Mouse (Mus musculus): ENCODE data around the gene Mtg2. TPM values are rescaled to one million over a fixed set of nuclear protein-coding genes. Genes with fewer than 3 reads are reported as not detected.

Gene Mtg2
- total RNA-seq, 2 experiments from 2014 or later, result 15.0 to 17.7 TPM

DNA sequence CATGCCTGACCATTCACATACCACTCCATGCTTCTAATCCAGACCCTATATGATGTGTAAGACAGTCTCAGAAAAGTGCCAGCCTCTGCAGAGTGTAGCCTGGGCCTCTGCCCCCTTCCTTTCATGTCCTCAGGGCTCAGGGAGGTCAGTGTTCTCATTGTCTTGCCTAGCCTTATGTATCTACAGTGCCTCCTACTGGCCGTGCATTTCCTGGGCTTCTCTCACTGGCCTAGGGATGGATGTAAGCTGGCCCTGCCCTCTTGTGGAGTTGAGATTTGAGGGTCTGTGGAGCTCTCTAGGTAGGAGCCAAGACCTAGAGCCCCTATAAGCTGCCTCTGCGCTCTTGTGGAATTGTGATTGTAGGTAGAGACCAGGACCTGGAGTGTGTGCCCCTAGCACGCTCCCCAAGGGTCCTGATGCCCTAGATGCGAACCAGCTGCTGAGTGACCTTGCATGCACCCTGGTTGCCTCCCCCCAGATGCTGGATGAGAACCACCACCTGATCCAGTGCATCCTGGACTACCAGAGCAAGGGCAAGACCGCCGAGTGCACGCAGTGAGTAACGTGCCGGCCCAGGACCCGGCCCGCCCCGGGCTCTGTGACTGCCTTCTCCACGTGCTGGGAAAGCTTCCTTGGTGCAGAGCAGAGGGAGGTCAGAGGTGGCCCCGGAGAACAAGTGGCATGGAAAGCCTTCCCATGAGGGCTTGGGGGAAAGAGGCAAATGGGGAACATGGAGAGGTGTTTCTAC, 18.2 kb upstream of the Mtg2 start:
- DNase-seq (ENCODE audit: low spot score in 2 of 2), result peak in 1 of 2 experiments; percentile 34

DNA sequence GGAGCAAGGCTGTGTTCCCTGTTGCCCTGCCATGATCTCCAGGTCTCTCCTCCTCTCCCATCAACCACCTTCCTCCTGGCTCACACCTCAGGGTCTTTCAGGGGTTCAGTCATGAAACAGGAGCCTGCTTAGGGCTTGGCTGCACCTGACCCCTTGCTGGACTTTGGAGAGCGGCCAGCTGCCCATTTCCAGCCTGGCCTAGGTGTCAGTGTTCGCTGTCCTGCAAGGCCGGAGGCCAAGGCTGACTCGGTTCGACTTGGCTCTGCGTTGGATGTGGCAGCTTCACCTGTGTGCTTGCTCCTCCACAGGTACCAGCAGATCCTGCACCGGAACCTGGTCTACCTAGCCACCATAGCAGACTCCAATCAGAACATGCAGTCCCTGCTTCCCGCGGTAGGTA, 17.4 kb upstream of the Mtg2 start:
- no peak for DNase-seq (ENCODE audit: low spot score in 2 of 2)

DNA sequence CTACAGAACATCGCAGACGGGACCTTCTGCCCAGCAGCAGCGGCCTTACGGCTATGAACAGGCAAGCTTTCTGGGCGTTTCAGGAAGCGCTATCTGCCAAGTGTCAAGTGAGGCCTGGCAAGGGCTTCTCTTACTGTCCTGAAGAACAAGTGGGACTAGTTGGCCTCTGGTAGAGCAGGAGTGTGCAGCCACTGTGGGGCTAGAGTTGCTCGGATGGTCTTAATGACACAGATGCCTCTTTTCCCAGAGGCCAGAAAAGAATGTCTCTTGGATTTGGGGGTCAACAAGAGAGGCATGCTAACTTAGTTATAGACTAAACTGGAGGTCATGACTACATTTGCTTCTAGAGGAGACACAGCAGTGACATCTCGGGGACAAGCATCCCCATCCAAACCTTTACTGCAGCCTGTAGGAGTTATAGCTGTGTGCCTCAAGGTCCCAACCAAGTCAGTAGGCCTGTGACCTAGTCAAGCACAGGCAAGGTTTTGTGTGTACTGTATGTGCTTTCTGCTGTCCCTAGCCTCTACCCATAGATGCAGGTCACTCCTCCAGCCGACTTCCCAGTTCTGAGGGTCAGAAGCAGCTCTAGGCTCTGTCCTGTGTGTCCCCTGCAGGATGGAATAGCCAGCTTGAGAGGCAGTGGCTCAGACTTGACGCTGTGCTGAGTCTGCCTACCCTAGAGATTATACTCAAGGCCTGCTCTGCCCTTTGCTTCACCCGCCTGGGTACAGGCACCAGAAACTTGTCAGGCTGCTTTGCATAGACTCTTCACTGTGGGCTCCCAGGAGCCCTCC, 6.9 kb upstream of the Mtg2 start:
- DNase-seq (ENCODE audit: low spot score in 2 of 2), result no peak

DNA sequence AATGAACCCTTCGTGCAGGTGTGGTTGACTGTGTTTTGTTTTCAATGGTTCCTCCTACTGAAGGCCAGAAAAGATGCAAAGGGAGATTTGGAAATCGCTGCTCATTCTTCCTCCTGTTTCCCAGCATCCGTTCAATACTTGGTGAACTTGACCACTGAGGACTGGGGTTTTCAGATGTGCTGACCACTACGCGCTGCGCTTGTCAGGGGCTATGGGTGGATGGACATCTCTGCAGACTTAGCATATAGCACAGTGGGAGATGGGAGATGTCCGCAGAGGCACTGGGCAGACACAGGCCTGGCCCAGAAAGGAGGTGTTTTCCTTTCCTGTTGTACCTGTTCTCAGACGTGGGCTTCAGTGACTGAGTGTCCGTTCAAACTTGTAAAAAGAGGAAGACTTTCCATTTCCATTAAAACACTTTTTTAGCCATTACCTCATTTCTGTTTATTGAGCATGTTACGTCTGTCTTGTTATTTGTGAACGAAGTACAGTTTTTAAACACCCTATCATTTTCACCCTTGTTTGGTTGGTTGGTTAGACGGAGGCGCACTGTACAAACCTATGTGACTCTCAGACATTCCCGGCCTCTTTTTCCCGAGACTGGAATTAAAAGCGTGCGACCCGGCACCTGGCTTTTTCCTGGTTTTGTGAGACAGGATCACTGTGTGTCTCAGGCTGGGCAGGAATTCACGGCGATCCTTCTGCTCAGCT, 463 bp upstream of the Mtg2 start:
- DNase-seq (ENCODE audit: low spot score in 2 of 2), result no peak

DNA sequence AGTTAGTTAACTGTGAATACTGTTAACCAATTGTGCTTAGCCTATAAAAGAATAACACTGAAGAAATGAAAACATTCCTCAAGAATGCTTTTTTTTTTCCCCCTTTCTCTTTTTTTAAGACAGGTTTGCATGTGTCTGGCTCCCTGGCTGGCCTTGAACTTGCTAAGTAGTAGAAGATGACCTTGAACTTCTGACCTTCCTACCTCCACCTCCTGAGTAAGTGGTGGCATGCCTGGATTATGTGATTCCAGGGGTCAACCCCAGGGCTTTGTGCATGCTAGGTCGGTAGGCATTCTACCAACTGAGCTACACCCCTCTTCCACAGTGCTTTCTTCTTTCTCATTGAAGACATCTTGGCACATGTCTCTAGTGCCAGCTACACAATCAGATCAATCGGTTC, 1.3 kb downstream of the Mtg2 start:
- DNase-seq (ENCODE audit: low spot score in 2 of 2), result no peak

DNA sequence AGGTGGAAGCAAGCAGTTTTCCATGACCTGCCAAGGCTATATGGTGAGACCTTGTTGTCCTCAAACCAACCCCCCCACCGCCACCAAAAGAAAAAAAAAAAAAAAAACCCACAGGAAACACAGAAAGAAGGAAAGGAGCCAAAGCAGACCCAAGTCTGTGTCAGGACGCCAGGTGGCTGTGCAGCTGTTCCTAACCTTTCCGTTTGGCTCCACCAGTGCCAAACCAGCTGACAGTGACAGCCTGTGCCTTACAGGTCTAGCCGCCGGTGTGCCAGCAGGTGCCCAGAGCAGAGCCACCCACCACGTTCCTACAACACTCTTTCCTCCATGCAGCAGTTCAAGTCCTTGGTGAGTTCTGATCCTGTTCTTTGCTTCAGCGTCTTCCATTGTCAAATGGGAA, 2.5 kb downstream of the Mtg2 start:
- no peak for DNase-seq (ENCODE audit: low spot score in 2 of 2)

DNA sequence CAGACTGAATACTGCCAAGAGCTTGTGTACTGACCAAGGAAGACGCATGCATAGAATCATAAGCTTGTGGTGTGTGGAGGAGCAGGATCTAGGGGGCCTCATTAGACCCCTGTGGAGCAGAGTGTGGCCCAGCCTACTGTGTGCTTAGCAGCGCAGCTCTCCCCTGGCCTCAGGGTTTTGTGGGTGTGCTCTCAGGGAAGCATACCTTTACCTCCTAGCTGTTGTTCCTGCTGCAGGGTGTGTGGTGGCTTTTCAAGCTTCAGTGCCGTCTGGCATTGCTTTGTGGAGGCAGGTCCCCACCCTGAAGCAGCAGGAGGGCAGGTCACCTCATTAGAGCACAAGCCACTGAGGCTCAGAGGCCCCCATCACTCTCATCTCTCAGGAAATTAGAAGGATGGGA, 7.2 kb downstream of the Mtg2 start:
- DNase-seq (ENCODE audit: low spot score in 2 of 2), result no peak

DNA sequence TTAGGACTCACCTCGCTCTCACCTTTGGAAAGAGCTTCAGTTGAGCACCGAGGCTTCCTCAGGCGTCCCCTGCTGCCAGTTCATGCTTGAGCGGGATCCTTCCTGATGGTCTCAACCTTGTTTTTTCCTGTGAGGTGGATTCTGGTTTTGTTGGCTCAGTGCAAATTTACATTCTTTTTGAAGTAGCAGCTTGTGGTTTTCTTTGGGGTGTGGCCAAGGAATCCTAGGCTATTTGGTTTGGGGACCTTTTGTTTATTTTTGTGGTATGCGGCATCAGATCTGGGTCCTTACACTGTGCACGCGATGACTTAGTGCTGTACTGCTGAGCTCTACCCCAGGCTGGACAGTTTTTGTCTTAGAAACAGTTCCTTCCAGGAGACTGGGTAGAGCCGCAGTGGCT, 10.3 kb downstream of the Mtg2 start:
- DNase-seq (ENCODE audit: low spot score in 2 of 2), result no peak

DNA sequence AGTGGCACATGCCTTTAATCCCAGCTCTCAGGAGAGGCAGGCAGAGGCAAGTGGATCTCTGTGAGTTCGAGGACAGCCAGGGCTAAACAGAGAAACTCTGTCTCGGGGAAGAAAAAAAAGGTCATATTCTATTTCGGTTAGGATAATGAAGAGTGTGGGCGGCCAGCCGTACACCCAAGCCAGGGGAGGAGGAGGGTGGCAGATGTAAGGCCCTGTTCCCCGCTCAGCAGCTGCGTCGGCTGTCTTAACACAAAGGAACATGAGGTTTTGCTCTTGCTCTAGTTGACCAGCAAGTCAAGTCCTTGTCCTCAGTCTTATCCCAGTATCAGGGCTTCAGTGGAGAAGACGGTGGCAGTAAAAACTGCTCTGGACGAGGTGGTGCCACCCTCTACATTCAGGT, 12.7 kb downstream of the Mtg2 start:
- DNase-seq (ENCODE audit: low spot score in 2 of 2), result no peak

DNA sequence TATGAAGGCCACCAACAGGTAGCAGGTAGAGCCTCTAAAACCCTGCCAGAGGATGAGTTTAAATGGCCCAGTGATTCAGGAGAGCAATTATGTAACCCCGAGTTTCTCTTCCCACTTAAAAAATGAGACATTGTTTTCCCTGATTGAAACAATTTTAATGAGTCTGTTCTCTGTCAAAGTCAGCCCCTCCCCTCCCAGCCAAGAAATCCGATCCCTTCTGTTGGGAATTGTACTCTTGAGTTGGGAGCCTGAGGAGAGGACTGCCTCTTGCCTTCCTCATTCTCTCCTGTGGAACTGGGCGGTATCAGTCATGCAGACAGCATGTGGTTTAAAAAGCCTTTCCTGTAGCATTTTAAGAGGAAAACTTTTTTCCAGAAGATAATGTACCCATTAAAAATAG, 14.2 kb downstream of the Mtg2 start:
- DNase-seq (ENCODE audit: low spot score in 2 of 2), result no peak

DNA sequence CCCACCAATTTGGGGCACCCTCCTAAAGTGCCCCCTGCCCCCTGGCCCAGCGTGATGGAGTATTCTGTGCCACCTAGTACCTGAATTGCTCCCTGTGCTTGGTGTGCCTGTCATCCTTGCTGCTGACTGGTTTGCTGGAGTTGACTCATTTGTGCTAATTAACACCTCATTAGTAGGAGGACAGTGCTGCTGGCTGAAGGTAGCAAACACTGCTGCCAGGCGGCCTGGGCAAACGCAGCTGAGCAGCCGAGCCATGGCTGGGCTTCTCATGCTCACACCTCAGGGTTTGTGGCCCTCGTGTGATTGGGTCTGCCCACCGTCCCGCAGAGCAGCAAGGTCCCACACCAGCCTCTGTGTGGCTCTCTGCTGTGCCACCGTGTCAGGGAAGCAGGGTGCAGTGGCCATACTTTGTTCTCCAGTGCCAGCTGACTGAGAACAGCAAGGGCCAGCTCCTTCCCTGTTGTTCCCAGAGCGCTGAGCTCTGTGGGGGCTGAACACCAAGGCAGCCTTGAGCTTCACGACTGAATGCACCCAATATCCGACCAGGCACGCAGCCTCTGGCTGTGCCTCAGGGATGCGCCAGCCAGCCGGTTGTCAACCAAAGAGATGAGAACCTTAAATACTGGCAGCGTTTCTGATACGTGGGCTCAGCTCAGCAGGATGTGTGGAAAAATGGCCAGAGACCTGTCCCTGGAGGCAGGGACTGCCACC, 15.7 kb downstream of the Mtg2 start:
- DNase-seq (ENCODE audit: low spot score in 2 of 2), result peak; percentile 51

DNA sequence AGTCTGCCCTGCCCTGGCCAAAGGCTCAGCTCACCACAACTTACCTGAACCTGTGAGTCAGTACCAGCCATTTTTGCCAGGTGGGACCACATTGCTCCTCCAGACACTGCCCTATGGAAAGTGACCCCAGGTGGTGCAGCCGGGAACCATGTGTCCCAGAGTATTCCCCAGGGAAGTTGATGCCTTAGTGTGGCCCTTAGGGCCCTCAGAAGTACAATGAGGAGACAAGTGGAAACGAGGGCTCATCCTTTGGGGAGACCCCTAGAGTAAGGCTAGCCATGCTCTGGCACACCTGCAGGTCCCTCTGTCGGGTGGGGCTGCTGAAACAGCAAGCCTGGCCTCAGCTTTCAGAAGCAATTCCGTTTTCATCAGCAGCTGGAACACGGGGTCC, 16.2 kb downstream of the Mtg2 start:
- DNase-seq (ENCODE audit: low spot score in 2 of 2), result no peak

DNA sequence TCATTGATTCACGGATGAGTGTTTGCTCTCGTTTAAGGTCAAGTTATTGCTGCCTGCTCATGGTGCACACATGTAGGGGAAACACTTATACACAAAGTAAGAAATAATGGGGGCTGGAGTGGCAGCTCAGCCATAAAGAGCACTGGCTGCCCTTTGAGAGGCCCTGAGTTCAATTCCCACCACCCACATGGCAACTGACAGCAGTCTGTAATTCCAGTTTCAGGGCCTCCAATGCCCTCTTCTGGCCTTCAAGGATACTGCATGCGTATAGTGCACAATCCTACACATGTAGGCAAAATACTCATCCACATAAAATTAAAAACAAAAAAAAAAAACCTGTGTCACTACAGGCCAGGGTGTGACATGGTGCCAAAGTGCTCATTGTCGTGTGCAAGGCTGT, 17.1 kb downstream of the Mtg2 start:
- DNase-seq (ENCODE audit: low spot score in 2 of 2), result no peak

DNA sequence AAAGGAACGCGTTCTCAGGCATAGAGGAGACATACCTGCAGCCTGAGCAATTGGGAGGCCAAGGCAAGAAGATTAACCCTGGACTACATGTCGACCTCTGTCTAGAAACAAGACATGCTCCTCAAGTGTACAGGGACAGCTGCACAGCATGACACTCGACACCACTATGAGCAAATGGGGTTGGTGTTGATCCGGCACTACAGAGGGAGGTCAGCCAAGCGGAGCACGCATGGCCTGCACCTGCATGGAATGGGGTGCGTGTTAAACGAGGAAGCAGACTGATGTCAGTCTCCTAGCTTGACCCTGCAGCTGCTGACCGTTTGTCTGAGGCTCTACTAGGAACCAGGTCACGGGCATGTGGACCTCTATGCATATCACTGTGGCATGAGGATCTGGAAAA, 19.9 kb downstream of the Mtg2 start:
- no peak for DNase-seq (ENCODE audit: low spot score in 2 of 2)

DNA sequence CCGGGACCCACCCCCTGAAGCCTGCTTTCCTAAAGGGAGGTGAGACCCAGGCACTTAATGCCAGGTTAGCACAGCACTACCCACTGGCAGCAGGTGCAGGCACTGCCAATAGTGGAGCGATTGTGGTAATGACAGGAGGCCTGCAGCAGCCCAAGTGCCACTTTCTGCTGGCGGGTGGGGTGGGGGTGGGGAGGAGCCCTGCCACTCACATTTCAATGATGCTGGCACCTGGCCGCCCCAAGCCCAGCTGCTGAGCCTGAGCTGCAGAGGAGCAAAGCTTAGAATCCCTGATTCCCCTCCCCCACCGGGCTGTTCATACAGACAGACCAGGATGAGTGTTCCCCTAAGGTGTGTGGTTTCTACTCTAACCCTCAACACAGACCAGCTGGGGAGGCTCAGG, 25.3 kb downstream of the Mtg2 start:
- no peak for DNase-seq (ENCODE audit: low spot score in 2 of 2)

DNA sequence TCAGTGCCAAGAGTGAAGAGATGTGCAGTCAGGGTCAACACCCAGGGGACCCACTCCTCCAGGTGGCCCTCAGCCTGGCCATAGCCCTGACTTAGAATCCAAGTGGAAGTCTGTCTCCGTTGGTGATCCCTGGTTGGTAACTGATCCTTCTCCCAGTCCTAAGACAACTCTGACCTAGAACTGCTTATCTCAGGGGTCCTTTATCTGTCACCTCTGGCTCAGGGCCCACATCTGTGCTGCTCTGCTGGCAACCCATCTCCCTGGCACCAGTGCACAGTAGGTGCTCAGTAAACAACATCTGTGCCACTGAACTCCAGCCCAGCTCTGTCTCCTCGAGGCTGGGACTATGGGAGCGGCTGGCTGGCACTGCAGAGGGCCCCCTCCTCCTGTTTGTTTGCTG, 27.2 kb downstream of the Mtg2 start:
- DNase-seq (ENCODE audit: low spot score in 2 of 2), result peak in 1 of 2 experiments; percentile 9

DNA sequence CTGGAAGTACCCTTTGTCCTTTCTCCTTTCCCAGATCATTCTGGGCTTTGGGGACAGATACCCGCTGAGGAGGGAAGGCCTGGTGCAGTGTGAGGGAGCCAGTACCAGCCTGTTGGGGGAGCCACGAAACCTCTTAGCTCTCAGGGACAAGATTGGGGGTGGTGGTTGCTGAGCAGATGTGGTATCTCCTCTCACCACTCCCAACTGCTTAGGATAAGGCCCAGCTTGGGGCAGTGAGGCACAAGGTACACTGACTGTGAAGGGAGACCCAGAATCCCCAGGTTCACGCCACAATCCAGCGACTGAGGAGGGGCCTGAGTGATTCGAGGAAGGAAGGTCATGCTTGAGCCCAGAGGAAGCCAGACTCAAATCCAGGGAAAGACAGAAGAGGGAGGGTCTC, 27.8 kb downstream of the Mtg2 start:
- peak in 1 of 2 experiments; percentile 19 for DNase-seq (ENCODE audit: low spot score in 2 of 2)

DNA sequence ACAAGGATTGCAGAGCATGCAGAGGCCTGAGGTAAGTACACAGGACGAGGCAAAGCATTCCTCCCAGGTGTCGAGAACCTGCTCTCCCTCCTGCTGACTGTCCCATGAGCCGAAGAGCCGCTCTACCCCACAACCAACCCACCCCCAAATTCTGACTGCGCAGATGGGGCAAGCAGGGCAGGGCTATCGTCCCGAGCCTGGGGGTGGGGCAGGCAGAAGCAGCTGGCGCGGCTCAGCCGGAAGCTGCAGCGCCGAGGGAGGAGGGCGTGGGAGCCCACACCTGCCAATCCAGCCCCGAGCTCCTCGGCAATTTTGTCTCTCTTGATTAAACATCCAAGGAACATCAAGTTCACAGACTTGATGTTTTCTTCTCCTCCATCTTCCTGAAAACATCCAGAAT, 29.1 kb downstream of the Mtg2 start:
- DNase-seq (ENCODE audit: low spot score in 2 of 2), result peak in 1 of 2 experiments; percentile 12

DNA sequence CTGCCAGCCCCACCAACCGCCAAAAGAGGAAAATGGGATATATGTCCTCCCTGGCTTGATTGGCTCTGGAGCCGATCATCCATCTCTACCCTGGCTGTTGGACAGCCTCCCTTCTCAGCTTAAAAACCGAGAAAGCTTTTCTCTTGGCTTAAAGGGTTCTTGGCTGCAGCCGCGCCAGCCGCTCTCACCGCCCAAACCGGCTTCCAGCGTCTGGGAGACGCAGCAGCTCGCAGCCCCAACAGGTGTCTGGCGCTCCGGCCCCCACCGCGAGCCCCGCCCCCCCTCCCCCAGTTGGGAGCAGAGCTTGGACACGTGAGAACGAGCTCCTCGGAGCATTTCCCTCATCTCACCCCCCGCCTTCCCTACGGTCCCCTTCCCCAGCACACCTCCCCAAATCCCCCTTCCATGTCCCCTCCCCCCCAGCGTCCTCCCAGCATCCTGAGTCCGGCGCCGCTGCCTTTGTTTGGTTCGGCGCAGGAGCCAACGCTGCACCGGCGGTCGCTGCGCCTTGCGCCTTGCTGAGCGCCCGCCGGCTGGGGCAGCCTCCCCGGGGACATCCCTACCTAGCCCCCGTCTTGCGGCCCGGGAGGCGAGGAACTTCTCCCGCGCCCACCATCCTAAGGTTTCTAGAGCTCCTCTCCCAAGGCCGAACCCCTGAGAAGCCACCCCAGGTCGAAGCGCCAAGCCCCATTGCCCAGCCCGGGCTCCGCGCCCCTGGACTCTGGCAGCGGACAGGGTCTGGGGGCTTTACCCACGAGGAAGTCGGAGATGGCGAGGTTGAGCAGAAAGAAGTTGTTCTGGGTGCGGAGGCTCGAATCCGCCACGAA, 33.0 kb downstream of the Mtg2 start:
- DNase-seq (ENCODE audit: low spot score in 2 of 2), result no peak

DNA sequence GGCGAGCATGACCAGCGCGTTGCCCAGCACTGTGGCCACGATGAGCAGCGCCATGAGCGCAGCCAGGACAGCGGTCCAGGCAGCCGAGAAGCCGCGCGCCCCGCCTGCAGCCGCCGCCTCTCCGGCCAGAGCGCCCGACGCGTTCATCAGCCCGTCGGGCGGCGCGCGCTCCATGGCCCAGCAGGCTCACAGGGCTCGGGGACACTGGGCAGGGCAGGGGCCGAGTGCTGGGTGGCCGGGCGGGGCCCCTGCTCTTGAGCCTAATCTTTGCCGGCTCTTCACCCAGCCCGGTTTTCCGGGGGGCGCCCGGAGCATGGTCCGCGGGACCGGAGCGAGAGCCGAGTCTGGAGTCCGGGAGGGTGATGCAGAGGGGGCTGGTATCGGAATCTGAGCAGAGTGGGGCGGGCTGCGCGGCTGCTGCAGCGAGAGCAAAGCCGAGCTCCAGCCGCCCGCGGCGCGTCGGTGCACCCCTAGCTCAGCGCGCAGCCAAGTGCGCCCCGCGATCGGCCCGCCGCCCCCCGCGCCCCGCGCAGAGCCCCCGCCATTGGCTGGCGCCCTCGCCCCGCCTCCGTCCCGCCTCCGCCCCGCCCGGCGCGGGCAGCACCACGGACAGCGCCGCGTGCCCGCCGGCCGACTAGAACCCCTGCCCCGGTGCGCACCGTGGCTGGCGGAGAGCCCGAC, 33.7 kb downstream of the Mtg2 start, which contains the start of gene Hrh3:
TSS of gene Hrh3 (minus strand) at position 511 of the 681 bp plus-strand sequence.
- peak; percentile 61 to 80 for DNase-seq (ENCODE audit: low spot score in 2 of 2)

All from layer of hippocampus, postnatal 10 days (tissue).